Mouse (Mus musculus): ENCODE measurements at regions not wholly inside any gene's neighbourhood (a gene's known extent, or its start where the extent isn't known, plus 50 kb on each side); places are given as distances from the start of the nearest gene placed in this dataset.

DNA sequence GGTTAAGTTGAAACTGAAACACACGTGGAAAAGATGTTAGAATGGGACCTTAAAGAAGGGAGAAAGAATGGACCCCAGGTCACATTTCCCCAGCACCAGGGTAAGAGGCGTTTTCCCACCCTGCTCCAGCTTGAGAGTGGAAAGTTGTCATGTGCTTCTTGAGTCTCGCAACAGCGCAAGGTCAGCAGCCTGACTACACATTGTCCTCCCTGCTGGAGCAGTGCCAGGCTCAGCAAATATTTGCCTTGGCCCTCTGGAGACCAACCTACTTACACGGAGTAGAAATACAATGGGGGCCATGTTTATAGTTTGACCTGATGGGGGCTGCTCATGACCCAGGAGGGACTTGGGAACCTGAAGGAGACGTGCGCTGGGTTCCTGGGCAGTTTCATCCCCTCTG lies 121.1 kb downstream of the Sall1 start:
- DNase-seq (ENCODE audit: low spot score) (no peak), ATAC-seq (replicated peaks; ENCODE audit: insufficient number of reproducible peaks, low FRiP score, low TSS enrichment, low read depth) (no peak)
- no peak overlapping the region for H3K4me3 ChIP-seq (ENCODE audit: low read depth, low read length)
- no peaks in the 10 kb centered on the region for H3K27me3 ChIP-seq (ENCODE audit: control insufficient read depth, insufficient read depth, low read length)
- H3K9ac ChIP-seq (replicated peaks; ENCODE audit: low read length) = no peak overlapping the region
- H3K36me3 ChIP-seq (replicated peaks; ENCODE audit: control insufficient read depth, insufficient read depth, low read depth, low read length) = no peaks in the 10 kb centered on the region
- H3K9me3 ChIP-seq (replicated peaks; ENCODE audit: control insufficient read depth, low read length) = no peaks in the 10 kb centered on the region
- WGBS = 64% methylated on average over 7 of the region's 7 CpGs
- no peaks in the 10 kb centered on the region for H3K4me1 ChIP-seq (ENCODE audit: control insufficient read depth, insufficient read depth, low read length)
- no peak overlapping the region for H3K4me2 ChIP-seq (ENCODE audit: low read depth, low read length)
- H3K27ac ChIP-seq (replicated peaks; ENCODE audit: low read depth, low read length) = no peak overlapping the region

DNA sequence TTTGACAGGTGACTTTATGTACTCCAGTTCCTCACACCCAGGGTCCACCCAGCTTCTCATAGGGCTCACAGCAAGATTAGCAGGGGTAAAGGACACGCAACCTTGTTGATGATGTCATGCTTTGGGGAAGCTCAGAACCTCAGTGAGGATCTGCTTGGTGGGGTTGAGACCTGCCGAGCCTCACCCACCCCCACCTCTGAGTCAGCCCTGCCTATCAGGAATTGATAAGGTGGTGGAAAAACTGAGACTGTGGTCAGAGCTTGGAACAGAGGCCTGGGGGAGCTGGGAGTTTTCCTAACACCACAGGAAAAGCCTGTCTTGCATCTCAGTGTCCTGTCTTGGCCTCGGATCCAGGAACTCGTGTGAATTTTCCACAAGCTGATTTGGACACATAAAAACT lies 122.0 kb downstream of the Sall1 start:
- 84% methylated on average over 4 of the region's 4 CpGs for WGBS
- DNase-seq (ENCODE audit: low spot score) (no peak), ATAC-seq (replicated peaks; ENCODE audit: insufficient number of reproducible peaks, low FRiP score, low TSS enrichment, low read depth) (no peak)
- no peaks in the 10 kb centered on the region for H3K27me3 ChIP-seq (ENCODE audit: control insufficient read depth, insufficient read depth, low read length)
- H3K36me3 ChIP-seq (replicated peaks; ENCODE audit: control insufficient read depth, insufficient read depth, low read depth, low read length) = no peaks in the 10 kb centered on the region
- H3K9ac ChIP-seq (replicated peaks; ENCODE audit: low read length) = no peak overlapping the region
- no peak overlapping the region for H3K4me3 ChIP-seq (ENCODE audit: low read depth, low read length)
- H3K4me2 ChIP-seq (ENCODE audit: low read depth, low read length) = no peak overlapping the region
- H3K9me3 ChIP-seq (replicated peaks; ENCODE audit: control insufficient read depth, low read length) = no peaks in the 10 kb centered on the region
- no peak overlapping the region for H3K27ac ChIP-seq (replicated peaks; ENCODE audit: low read depth, low read length)
- no peaks in the 10 kb centered on the region for H3K4me1 ChIP-seq (ENCODE audit: control insufficient read depth, insufficient read depth, low read length)

DNA sequence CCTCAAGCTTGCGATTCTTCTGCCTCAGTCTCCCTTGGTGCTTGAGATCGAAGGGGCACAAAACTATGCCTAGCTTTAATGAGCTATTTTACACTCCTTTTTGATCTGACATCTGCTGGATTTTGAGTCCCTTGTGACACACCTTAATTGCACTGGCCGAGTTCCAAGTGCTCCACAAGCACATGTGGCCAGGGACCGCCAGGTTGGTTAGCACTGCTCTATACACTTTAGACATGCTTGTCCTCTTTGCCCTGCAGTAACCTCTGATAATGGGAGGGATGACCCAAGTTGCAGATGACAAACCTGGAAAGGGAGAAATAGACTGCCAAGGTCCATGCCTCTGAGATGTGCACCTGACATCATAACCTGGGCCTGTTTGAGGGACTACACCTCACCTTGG lies 124.7 kb downstream of the Sall1 start:
- Histone ChIP-seq H3K27me3 (ENCODE audit: control insufficient read depth, insufficient read depth, low read length) (no peaks in the 10 kb centered on the region), H3K27ac (replicated peaks; ENCODE audit: low read depth, low read length) (no peak overlapping the region), H3K4me2 (ENCODE audit: low read depth, low read length) (no peak overlapping the region), H3K36me3 (replicated peaks; ENCODE audit: control insufficient read depth, insufficient read depth, low read depth, low read length) (no peaks in the 10 kb centered on the region), H3K4me3 (ENCODE audit: low read depth, low read length) (no peak overlapping the region), H3K4me1 (ENCODE audit: control insufficient read depth, insufficient read depth, low read length) (no peaks in the 10 kb centered on the region), H3K9ac (replicated peaks; ENCODE audit: low read length) (no peak overlapping the region), H3K9me3 (replicated peaks; ENCODE audit: control insufficient read depth, low read length) (no peaks in the 10 kb centered on the region)
- WGBS = 74% methylated on average over 4 of the region's 4 CpGs
- no peak for ATAC-seq (replicated peaks; ENCODE audit: insufficient number of reproducible peaks, low FRiP score, low TSS enrichment, low read depth)
- DNase-seq (ENCODE audit: low spot score) = no peak

DNA sequence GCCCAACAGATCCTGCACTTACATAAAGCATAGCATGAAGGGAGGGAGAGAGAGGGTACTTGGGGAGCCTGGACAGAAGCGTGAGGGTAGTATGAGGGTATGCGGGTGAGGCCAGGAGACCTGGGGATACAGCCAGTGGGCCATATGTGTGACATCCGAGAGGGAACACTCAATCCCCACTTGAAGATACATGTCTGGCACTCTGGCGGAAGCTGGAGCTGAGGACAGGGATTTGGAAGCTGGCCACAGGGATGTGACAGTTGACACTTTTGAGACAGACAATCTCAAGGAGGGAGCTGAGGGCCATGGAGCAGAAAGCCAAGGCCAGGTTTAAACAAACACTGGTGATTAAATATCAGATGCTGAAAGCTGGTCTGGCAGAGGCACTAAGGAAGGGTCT lies 127.9 kb downstream of the Sall1 start:
- no peak for ATAC-seq (replicated peaks; ENCODE audit: insufficient number of reproducible peaks, low FRiP score, low TSS enrichment, low read depth)
- DNase-seq (ENCODE audit: low spot score) = no peak
- no peak overlapping the region for H3K4me2 ChIP-seq (ENCODE audit: low read depth, low read length)
- no peak overlapping the region for H3K27ac ChIP-seq (replicated peaks; ENCODE audit: low read depth, low read length)
- WGBS = 84% methylated on average over 4 of the region's 4 CpGs
- no peaks in the 10 kb centered on the region for H3K27me3 ChIP-seq (ENCODE audit: control insufficient read depth, insufficient read depth, low read length)
- H3K36me3 ChIP-seq (replicated peaks; ENCODE audit: control insufficient read depth, insufficient read depth, low read depth, low read length) = no peaks in the 10 kb centered on the region
- no peaks in the 10 kb centered on the region for H3K9me3 ChIP-seq (replicated peaks; ENCODE audit: control insufficient read depth, low read length)
- no peaks in the 10 kb centered on the region for H3K4me1 ChIP-seq (ENCODE audit: control insufficient read depth, insufficient read depth, low read length)
- no peak overlapping the region for H3K4me3 ChIP-seq (ENCODE audit: low read depth, low read length)
- no peak overlapping the region for H3K9ac ChIP-seq (replicated peaks; ENCODE audit: low read length)

DNA sequence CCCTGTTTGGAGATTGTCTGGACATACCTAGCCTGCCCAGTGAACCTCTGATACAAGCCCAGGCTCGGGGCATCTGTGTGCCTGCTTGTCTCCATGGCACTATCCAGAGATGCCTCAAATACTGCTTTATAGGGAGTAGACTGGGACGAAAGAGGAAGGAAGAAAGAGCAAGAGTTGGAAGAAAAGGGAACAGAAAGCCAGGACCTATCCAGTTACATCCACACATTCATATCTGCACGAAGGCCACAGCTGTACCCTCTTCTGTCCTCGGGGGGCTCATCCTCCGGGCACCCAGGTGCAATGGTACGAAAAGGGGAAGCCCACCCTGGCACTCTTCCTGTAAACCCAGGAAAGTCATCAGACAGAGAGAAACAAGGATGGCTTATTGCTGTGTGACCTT lies 129.3 kb downstream of the Sall1 start:
- DNase-seq (ENCODE audit: low spot score) = no peak
- no peak overlapping the region for H3K27ac ChIP-seq (replicated peaks; ENCODE audit: low read depth, low read length)
- 82% methylated on average over 6 of the region's 6 CpGs for WGBS

DNA sequence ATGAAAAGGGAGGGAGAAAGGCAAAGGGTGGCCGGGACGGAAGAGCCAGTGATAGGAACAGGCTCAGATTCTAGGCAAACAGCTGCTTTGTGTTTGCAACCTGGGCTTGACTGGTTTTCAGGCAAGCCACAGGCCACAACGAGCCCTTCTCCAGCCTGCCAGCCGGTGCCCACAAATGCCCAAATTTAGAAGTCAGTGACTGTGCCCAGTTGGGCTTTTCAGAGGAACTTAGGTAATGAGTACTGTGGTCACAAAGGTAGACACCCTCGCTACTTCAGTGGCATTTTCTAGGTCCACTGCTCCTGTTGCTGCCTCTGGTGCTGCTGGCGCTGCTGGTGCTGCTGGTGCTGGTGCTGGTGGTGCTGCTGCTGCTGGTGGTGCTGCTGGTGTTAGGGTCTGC lies 129.8 kb downstream of the Sall1 start:
- Histone ChIP-seq H3K36me3 (replicated peaks; ENCODE audit: control insufficient read depth, insufficient read depth, low read depth, low read length) (no peaks in the 10 kb centered on the region), H3K27me3 (ENCODE audit: control insufficient read depth, insufficient read depth, low read length) (no peaks in the 10 kb centered on the region), H3K27ac (replicated peaks; ENCODE audit: low read depth, low read length) (no peak overlapping the region), H3K4me2 (ENCODE audit: low read depth, low read length) (no peak overlapping the region), H3K9ac (replicated peaks; ENCODE audit: low read length) (no peak overlapping the region), H3K9me3 (replicated peaks; ENCODE audit: control insufficient read depth, low read length) (no peaks in the 10 kb centered on the region), H3K4me1 (ENCODE audit: control insufficient read depth, insufficient read depth, low read length) (no peaks in the 10 kb centered on the region), H3K4me3 (ENCODE audit: low read depth, low read length) (no peak overlapping the region)
- DNase-seq (ENCODE audit: low spot score) = no peak
- 84% methylated on average over 6 of the region's 6 CpGs for WGBS
- ATAC-seq (replicated peaks; ENCODE audit: insufficient number of reproducible peaks, low FRiP score, low TSS enrichment, low read depth) = no peak

More for the DNA sequence above, 129.3 kb downstream of the Sall1 start:
- Histone ChIP-seq H3K9ac (replicated peaks; ENCODE audit: low read length) (no peak overlapping the region), H3K4me3 (ENCODE audit: low read depth, low read length) (no peak overlapping the region), H3K9me3 (replicated peaks; ENCODE audit: control insufficient read depth, low read length) (no peaks in the 10 kb centered on the region), H3K4me1 (ENCODE audit: control insufficient read depth, insufficient read depth, low read length) (no peaks in the 10 kb centered on the region), H3K36me3 (replicated peaks; ENCODE audit: control insufficient read depth, insufficient read depth, low read depth, low read length) (no peaks in the 10 kb centered on the region), H3K4me2 (ENCODE audit: low read depth, low read length) (no peak overlapping the region), H3K27me3 (ENCODE audit: control insufficient read depth, insufficient read depth, low read length) (no peaks in the 10 kb centered on the region)
- ATAC-seq (replicated peaks; ENCODE audit: insufficient number of reproducible peaks, low FRiP score, low TSS enrichment, low read depth) = no peak

DNA sequence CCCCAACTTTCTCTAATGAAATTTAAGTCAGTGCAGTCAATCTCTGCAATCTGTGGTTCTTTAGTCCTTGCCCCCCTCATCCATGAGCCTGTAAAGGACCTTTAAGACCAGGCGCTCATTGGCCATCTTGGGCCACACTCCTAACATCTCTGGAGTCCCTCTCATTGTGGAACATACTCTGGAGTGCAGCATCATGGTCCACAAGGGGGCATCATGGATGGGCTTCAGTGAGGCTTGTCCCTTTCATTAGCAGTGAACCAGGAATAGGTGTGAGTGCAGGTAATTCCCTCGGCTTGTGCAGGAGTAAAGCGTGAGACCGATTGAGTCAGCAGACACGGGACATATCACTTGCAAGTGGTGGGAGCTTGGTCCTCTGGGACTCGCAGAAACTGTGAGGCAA lies 137.7 kb downstream of the Sall1 start:
- Histone ChIP-seq H3K36me3 (replicated peaks; ENCODE audit: control insufficient read depth, insufficient read depth, low read depth, low read length) (no peaks in the 10 kb centered on the region), H3K27me3 (ENCODE audit: control insufficient read depth, insufficient read depth, low read length) (no peaks in the 10 kb centered on the region), H3K4me2 (ENCODE audit: low read depth, low read length) (no peak overlapping the region), H3K4me3 (ENCODE audit: low read depth, low read length) (no peak overlapping the region), H3K9me3 (replicated peaks; ENCODE audit: control insufficient read depth, low read length) (no peaks in the 10 kb centered on the region), H3K9ac (replicated peaks; ENCODE audit: low read length) (no peak overlapping the region), H3K27ac (replicated peaks; ENCODE audit: low read depth, low read length) (no peak overlapping the region), H3K4me1 (ENCODE audit: control insufficient read depth, insufficient read depth, low read length) (no peaks in the 10 kb centered on the region)
- WGBS = 85% methylated on average over 6 of the region's 6 CpGs
- DNase-seq (ENCODE audit: low spot score) = peak; percentile 8
- no peak for ATAC-seq (replicated peaks; ENCODE audit: insufficient number of reproducible peaks, low FRiP score, low TSS enrichment, low read depth)

DNA sequence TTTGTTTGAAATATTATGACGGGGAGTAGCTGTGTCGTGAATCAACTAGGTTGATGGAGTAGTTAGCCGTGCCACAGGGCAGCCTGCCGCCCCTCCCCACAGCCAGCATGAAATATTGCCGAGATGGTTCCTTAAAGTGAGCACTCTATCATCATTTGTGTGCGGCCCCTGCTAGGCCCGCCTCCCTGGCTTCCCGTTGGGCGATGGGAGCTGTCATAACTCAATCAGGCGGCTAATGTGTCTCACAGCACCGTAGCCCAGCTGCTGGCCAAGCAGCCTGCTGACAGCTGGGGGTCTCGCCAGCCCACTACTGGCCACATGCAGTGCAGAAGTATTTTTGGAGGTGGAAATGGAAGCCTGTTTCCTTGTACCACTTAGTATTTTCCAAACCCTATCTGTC lies 140.9 kb downstream of the Sall1 start:
- WGBS = 82% methylated on average over 12 of the region's 12 CpGs
- no peak overlapping the region for H3K4me2 ChIP-seq (ENCODE audit: low read depth, low read length)
- no peaks in the 10 kb centered on the region for H3K9me3 ChIP-seq (replicated peaks; ENCODE audit: control insufficient read depth, low read length)
- ATAC-seq (replicated peaks; ENCODE audit: insufficient number of reproducible peaks, low FRiP score, low TSS enrichment, low read depth) (no peak), DNase-seq (ENCODE audit: low spot score) (no peak)
- no peaks in the 10 kb centered on the region for H3K27me3 ChIP-seq (ENCODE audit: control insufficient read depth, insufficient read depth, low read length)
- H3K27ac ChIP-seq (replicated peaks; ENCODE audit: low read depth, low read length) = no peak overlapping the region
- H3K36me3 ChIP-seq (replicated peaks; ENCODE audit: control insufficient read depth, insufficient read depth, low read depth, low read length) = no peaks in the 10 kb centered on the region
- no peaks in the 10 kb centered on the region for H3K4me1 ChIP-seq (ENCODE audit: control insufficient read depth, insufficient read depth, low read length)
- H3K9ac ChIP-seq (replicated peaks; ENCODE audit: low read length) = no peak overlapping the region
- no peak overlapping the region for H3K4me3 ChIP-seq (ENCODE audit: low read depth, low read length)

All from embryonic facial prominence, embryonic 11.5 days (tissue).